Mouse (Mus musculus) embryo, embryonic 10.5 days (tissue): Measurements from ENCODE around the gene Cby3.

ENCODE experiments used
- DNase-seq: peaks from one replicate; pipeline ENCODE4 v3.0.0-alpha.2; 2015; ENCODE audit warnings: low spot score

Cby3 gene

GRCm38 (mm10) chr11:50364548-50364947 is 10.3 kb downstream of the Cby3 start:
- DNase-seq, result peak; percentile 91

GRCm38 (mm10) chr11:50365322-50365721 is 11.1 kb downstream of the Cby3 start:
- no peak for DNase-seq

- no peak for DNase-seq
Measured at GRCm38 (mm10) chr11:50367531-50367930, 13.3 kb downstream of the Cby3 start.

- DNase-seq, result no peak
Measured at GRCm38 (mm10) chr11:50369360-50369911, 15.2 kb downstream of the Cby3 start.

- peak; percentile 45 for DNase-seq
Measured at GRCm38 (mm10) chr11:50370969-50371368, 16.7 kb downstream of the Cby3 start.

GRCm38 (mm10) chr11:50371399-50371841 is 17.2 kb downstream of the Cby3 start:
- peak; percentile 86 for DNase-seq

- DNase-seq, result no peak
Measured at GRCm38 (mm10) chr11:50371911-50372310, 17.6 kb downstream of the Cby3 start.

GRCm38 (mm10) chr11:50373086-50373485 is 18.8 kb downstream of the Cby3 start:
- no peak for DNase-seq

GRCm38 (mm10) chr11:50373621-50374020 is 19.4 kb downstream of the Cby3 start:
- DNase-seq, result no peak

- no peak for DNase-seq
Measured at GRCm38 (mm10) chr11:50374286-50375015, 20.2 kb downstream of the Cby3 start.

- no peak for DNase-seq
Measured at GRCm38 (mm10) chr11:50375421-50375820, 21.2 kb downstream of the Cby3 start.

GRCm38 (mm10) chr11:50376156-50376790 is 22.0 kb downstream of the Cby3 start:
- peak; percentile 31 for DNase-seq

- DNase-seq, result peak; percentile 99
Measured at GRCm38 (mm10) chr11:50376911-50377891, 22.9 kb downstream of the Cby3 start, which contains the start of gene Hnrnph1. Gene Hnrnph1 (plus strand): TSS chr11:50376990.

GRCm38 (mm10) chr11:50377892-50378684 is 23.8 kb downstream of the Cby3 start:
- peak; percentile 85 for DNase-seq

- no peak for DNase-seq
Measured at GRCm38 (mm10) chr11:50379023-50379752, 24.9 kb downstream of the Cby3 start.

- DNase-seq, result no peak
Measured at GRCm38 (mm10) chr11:50381311-50381710, 27.0 kb downstream of the Cby3 start.

- DNase-seq, result no peak
Measured at GRCm38 (mm10) chr11:50387167-50387679, 33.0 kb downstream of the Cby3 start.

GRCm38 (mm10) chr11:50387697-50388096 is 33.4 kb downstream of the Cby3 start:
- DNase-seq, result no peak

GRCm38 (mm10) chr11:50388217-50388929 is 34.1 kb downstream of the Cby3 start:
- no peak for DNase-seq
